Mouse (Mus musculus) megakaryocyte, embryonic 14.5 days (primary cell): ENCODE results near the gene Arl4d.

Experiments
- FLI1 ChIP-seq: IDR thresholded peaks from 2 replicates; pipeline ENCODE4 v1.6.1; 2012; ENCODE audit warnings: low read length, inconsistent platforms, mixed read lengths
- GATA1 ChIP-seq: IDR thresholded peaks from 3 replicates; pipeline ENCODE4 v1.6.1; 2012; ENCODE audit warnings: mixed read lengths, low read length, inconsistent platforms, borderline replicate concordance

DNA sequence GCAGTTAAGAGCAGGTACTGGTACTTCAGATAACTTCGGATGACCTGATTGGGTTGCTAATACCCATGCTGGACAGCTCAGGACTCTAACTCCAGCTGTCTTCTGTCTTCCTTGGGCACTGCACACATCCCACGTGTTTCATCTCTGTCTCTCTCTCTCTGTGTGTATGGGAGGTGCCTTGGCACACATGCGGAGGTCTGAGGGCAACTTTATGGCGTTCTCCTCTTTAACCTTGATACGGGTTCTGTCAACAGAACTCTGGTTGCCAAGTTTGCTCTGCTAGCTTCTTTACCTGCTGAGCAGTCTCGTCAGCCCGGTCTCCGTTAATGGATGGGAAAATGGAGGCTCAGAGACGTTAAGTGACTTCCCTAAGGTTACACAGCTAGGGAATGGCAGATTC, 47.5 kb downstream of the Arl4d start:
- TF ChIP-seq FLI1 (no peak), GATA1 (no peak)
